Mouse (Mus musculus): Measurements from ENCODE around the gene Mesp1. TPM values are rescaled to one million over a fixed set of nuclear protein-coding genes. Genes with fewer than 3 reads are reported as not detected.
A peak's percentile ranks its signal among the peaks of the same experiment; 100 is the strongest.

Mesp1 gene
- not detected for total RNA-seq (2021)

DNA sequence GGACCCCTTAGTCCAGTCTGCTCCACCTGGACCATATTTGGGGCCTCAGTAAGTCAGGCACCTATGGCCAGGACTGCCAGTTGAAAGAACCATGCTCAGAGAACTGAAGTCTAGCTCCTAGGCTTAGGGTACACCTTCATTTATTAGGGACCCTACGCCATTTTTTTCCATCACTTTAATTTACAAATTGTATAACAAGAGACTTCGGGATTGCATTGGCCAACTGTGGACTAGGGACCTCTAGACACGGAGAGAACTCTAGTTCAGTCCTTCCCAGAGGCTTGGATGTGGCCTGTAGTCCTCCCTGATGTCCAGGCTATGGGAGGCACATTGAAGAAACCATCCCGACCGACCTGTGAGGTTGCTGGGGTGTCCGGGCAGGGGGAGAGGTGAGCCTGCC, at the start of gene Mesp1:
Mesp1 (minus strand) TSS at position 101 of the 400 bp plus-strand sequence.
- intact Hi-C loops (cut with DNase I), result loop anchor here (10.0 kb wide), 1 partner anchor 301 kb away; no protein-coding TSS in a partner anchor
- DNase-seq (ENCODE audit: low spot score), result no peak

DNA sequence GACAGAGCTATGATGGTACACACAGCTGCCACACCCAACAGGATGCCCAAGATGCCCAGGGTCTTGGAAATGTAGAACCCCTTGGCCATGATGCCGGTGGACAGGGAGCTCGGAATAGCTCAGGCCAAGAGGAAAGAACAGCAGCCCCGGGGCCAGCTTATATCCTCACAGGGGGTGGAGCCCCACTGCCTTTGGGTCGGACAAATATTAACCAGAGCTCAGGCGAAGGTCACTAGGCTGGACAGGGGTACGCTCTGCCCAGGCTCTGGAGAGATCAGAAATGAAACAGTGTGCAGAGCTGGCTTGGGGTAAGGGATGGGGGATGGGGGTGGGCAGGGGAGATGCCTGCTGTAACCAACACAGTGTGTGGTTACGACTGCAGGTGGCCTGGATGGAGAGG, 48.6 kb upstream of the Mesp1 start:
- intact Hi-C loops (cut with DNase I), result no loop called here
- DNase-seq (ENCODE audit: low spot score), result no peak

GRCm38 (mm10) chr7:79837247-79837646, 43.7 kb upstream of the Mesp1 start:
- DNase-seq (ENCODE audit: low spot score), result no peak
- intact Hi-C loops (cut with DNase I), result no loop called here

DNA sequence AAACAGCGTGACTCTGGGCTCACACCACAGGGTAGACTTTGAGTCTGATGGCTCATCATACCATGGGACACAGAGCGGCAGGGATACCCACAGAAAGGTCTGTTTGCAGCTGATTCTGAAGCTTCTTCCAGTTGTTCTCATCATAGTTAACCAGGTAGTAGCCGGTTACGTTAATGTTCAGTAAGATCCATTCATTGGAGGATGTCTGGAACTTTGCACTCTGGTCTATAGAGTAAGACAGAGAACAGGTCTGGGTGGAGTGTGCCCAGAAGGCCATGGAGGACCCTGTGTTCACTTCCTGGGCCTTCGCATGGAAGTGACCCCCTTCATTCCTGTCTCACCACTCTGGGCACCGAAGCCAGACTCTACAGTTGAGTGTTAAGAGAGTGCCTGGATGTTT, 41.6 kb upstream of the Mesp1 start:
- DNase-seq (ENCODE audit: low spot score), result no peak
- intact Hi-C loops (cut with DNase I), result no loop called here

DNA sequence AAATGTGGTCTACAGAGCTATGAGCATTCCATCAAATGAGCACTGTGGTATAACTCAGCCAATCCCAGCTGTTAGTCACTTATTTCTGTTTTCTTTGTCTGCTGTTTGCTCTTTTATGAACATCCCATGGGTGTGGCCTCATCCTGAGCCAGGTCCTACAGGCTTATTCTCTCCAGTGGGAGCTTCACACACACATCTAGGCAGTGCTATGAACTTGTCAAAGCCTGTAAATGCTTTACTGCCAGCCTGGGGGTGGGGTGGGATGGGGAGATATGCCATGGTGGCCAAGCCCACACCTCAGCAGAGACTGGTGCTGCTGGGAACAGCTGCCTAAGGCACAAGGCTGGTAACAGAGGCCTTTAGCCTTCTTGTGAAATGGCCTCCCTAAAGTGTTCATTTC, 39.4 kb upstream of the Mesp1 start:
- no peak for DNase-seq (ENCODE audit: low spot score)
- intact Hi-C loops (cut with DNase I), result no loop called here

DNA sequence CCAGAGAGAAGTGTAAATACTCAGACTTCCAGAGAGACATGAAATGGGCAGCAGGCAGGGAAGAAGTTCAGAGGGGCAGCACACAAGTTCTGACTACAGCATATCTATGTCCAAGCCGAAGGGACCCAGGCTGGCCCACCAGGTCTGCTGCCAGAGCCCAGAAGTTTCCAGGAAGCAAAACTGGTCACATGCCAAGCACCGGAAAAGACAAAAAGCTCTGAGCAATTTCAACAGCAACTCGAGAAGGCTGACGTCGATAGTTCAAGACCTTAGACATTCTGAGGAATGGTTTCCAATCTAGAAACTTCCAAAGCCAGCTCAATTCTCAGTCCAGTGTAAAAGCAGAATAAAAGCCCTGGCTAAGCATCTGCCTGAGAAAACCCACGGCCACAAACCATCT, 38.0 kb upstream of the Mesp1 start:
- DNase-seq (ENCODE audit: low spot score), result peak; percentile 26
- intact Hi-C loops (cut with DNase I), result no loop called here

DNA sequence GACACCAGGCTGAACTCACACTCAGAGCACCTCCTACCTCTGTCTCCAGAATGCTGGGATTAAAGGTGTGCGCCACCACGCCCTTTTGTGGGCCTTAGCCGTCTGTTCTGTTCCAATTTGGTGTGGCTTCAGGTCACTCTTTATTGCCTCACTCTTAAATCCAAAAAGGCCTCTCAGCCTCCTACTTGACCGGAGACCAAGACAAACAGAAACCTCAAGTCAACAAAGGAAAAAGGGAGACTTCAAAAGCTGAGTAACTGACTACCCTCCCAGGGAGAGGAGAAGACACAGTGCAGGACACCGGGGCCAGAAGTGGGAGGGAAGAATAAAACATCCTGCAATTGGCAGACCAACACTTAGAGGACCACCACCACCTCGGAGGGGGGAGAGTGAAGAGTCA, 37.6 kb upstream of the Mesp1 start:
- intact Hi-C loops (cut with DNase I), result no loop called here
- DNase-seq (ENCODE audit: low spot score), result no peak

GRCm38 (mm10) chr7:79828341-79828740, 34.8 kb upstream of the Mesp1 start:
- intact Hi-C loops (cut with DNase I), result no loop called here
- DNase-seq (ENCODE audit: low spot score), result no peak

DNA sequence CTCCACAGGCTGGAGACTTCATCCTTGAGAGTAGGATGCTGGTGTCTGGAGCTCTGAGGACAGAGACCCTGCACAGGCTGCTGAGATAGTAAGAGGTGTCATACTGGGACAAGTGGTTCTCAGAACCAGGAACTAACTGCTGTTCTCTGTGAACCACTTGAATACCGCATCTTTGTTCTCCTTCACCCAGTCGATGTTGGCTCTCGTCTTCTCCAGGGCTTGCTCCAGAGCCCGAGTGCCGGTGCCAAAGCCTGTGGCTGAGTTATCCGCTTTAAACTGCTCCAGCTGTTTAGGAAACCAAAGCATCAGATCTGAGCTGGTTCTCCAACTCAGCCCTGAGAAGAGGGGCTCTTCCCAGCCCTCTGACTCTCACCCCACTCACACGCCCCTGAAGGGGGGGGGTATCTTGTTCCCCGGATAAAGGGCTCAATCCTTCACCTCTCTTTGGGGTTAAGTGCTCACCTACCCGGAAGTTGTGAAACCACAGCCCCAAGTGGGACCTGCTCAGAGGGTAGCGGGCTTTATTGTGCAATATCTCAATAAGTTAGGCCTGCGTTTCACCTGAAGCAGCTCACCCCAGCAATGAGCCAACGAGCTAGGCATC, 28.6 kb upstream of the Mesp1 start:
- DNase-seq (ENCODE audit: low spot score), result no peak
- intact Hi-C loops (cut with DNase I), result no loop called here

GRCm38 (mm10) chr7:79819996-79820395, 26.4 kb upstream of the Mesp1 start:
- intact Hi-C loops (cut with DNase I), result no loop called here
- no peak for DNase-seq (ENCODE audit: low spot score)

DNA sequence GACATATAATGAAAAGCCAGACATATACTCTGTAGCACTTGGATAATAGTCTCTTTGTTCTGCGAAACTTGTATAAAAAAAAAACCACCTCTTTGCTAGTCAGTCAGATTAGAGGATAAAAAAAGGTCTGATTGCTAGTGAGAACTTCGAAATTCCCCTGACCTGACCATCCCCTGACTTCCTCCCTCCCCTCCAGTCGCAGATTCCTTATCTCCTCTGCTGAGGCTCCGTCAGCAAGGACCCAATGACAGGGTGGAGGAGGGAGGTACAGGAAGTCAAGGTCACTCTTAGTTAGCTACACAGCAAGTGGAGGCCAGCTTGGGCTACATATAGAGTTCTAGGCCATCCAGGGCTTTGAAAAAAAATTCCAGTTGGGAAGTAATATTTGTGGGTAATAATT, 25.9 kb upstream of the Mesp1 start:
- intact Hi-C loops (cut with DNase I), result no loop called here
- DNase-seq (ENCODE audit: low spot score), result no peak

GRCm38 (mm10) chr7:79818321-79818720, 24.7 kb upstream of the Mesp1 start:
- intact Hi-C loops (cut with DNase I), result no loop called here
- DNase-seq (ENCODE audit: low spot score), result no peak

DNA sequence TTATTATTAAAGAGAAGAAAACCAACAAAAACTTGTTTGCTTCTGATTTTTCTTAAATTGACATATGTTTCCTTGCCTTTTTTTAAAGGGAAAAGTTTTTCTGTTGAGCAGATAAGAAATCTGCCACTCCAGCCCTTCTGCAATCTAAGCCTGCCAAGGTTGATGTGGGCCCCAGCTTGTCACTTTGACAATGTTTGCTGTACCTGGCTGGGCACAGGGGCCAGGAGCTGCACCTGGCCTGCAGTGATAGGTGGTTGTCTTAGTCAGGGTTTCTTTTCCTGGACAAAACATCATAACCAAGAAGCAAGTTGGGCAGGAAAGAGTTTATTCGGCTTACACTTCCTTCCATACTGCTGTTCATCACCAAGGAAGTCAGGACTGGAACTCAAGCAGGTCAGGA, 19.8 kb upstream of the Mesp1 start:
- intact Hi-C loops (cut with DNase I), result no loop called here
- DNase-seq (ENCODE audit: low spot score), result no peak

DNA sequence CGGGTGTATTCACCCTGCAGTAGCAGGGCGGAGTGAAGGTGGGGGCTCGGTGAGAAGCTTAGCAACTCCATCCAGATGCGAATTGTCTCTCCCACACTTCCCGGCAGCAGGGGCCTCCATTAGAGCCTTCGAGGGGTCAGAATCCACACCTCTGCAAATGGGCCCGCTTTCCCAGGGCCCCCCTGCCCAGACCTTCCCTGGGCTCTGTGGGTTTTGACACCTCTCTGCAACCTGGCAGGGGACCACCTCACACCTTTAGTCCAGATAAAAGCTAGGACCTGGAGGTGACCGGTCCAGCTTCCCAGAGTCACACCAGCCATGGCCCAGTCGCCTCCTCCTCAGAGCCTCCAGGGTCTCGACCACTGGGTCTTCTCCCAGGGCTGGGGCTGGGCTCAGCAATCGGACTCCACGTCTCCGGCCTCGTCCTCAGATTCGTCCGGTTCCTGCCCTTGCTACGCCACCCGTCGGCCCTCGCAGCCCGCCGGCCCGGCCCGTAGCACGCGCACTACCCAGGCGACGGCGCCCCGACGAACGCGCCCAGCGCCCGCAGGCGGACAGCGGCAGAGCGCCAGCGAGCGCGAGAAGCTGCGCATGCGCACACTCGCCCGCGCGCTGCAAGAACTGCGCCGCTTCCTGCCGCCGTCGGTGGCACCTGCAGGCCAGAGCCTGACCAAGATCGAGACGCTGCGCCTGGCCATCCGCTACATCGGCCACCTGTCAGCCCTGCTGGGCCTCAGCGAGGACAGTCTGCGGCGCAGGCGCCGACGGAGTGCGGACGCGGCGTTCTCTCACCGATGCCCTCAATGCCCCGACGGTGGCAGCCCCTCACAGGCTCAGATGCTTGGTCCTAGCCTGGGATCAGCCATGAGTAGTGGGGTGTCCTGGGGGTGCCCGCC, 17.3 kb upstream of the Mesp1 start, which contains the start of gene Mesp2:
Mesp2 (plus strand) TSS at position 117 of the 896 bp plus-strand sequence.
- peak; percentile 46 for DNase-seq (ENCODE audit: low spot score)
- intact Hi-C loops (cut with DNase I), result no loop called here

DNA sequence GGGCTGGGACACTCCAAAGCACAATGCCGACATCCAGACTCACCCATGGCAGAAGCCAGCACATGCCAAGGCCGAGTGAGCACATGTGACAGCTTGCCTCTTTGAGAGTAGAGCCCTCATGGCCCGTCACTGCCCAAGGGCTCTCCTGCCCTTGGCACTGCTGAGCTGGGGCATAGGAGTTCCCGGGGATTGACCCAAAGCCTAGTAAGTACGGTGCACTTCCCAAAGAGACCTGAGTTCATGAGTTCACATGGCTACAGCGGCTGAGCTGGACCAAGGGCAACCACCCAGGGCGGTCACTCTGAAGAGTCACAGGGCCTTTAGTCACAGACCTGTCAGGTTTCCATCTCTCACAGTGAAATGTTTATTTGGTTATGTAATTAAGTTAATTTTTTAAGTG, 15.0 kb upstream of the Mesp1 start:
- DNase-seq (ENCODE audit: low spot score), result no peak
- intact Hi-C loops (cut with DNase I), result loop anchor here (10.0 kb wide), 1 partner anchor 206 kb away; no protein-coding TSS in a partner anchor

DNA sequence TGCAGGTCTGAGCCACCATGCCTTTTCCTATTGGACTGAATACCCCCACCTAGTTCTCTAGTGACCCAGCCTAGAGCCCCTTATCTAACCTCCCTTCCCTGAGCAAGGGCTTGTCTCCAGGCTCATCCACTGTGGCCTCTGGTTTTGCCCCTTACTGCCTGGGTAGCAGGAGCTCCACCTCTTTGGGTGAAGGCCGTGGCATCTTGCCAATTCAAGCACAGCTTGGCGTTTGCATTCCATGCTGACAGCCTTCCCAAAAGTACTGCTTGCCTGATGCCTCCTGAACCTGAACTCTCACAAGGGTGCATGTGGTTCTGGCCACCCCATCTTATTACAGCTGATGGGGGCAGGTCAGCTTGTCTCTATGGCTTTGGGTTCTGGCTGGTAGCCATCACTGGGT, 10.3 kb upstream of the Mesp1 start:
- intact Hi-C loops (cut with DNase I), result loop anchor here (10.0 kb wide), 1 partner anchor 211 kb away; no protein-coding TSS in a partner anchor
- DNase-seq (ENCODE audit: low spot score), result no peak

GRCm38 (mm10) chr7:79802037-79802436, 8.4 kb upstream of the Mesp1 start:
- DNase-seq (ENCODE audit: low spot score), result no peak
- intact Hi-C loops (cut with DNase I), result loop anchor here (10.0 kb wide), 1 partner anchor 213 kb away; no protein-coding TSS in a partner anchor

GRCm38 (mm10) chr7:79801391-79801790, 7.8 kb upstream of the Mesp1 start:
- intact Hi-C loops (cut with DNase I), result loop anchor here (10.0 kb wide), 1 partner anchor 213 kb away; no protein-coding TSS in a partner anchor
- DNase-seq (ENCODE audit: low spot score), result no peak

GRCm38 (mm10) chr7:79800336-79800735, 6.7 kb upstream of the Mesp1 start:
- DNase-seq (ENCODE audit: low spot score), result no peak
- intact Hi-C loops (cut with DNase I), result loop anchor here (10.0 kb wide), 1 partner anchor 214 kb away; no protein-coding TSS in a partner anchor

DNA sequence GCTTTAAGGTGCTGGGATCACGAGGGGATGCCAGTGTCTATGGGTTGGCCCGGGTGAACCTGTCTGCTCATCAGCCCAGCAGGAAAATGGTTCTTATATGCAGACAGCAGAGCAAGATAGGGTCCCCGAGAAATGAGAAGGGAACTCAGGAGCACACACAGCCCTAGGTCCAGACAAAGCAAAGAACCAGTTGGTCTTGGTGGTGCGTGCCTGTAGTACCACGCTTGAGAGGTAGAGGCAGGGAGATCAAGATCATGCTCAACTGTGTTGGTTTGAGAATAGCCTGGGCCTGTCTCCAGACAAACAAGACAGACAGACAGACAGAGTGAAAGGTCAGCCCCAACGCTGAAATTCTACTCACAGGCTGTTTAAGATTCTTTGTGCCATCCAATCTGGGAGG, 5.9 kb upstream of the Mesp1 start:
- no peak for DNase-seq (ENCODE audit: low spot score)
- intact Hi-C loops (cut with DNase I), result loop anchor here (1.0 to 10.0 kb wide), 2 partner anchors 115 to 295 kb away; no protein-coding TSS in a partner anchor

GRCm38 (mm10) chr7:79799048-79799447, 5.5 kb upstream of the Mesp1 start:
- intact Hi-C loops (cut with DNase I), result loop anchor here (1.0 to 10.0 kb wide), 2 partner anchors 115 to 296 kb away; no protein-coding TSS in a partner anchor
- peak; percentile 47 for DNase-seq (ENCODE audit: low spot score)

Measured in heart, postnatal 25 days (tissue).